Mouse (Mus musculus): ENCODE measurements around the gene Mroh2b. TPM values are rescaled to one million over a fixed set of nuclear protein-coding genes. Genes with fewer than 3 reads are reported as not detected.

Mroh2b gene
- total RNA-seq (2021): not detected
- long read RNA-seq, experiment 1: 0 reads
- long read RNA-seq, experiment 2: 0 reads

- DNase-seq (ENCODE audit: low spot score in 2 of 2): no peak
Observed at GRCm38 (mm10) chr15:4898437-4898836, at the start of gene Mroh2b. Gene Mroh2b (plus strand): TSS chr15:4898737.

- no peak for DNase-seq (ENCODE audit: low spot score in 2 of 2)
Observed at GRCm38 (mm10) chr15:4850015-4850414, 48.5 kb upstream of the Mroh2b start.

DNA sequence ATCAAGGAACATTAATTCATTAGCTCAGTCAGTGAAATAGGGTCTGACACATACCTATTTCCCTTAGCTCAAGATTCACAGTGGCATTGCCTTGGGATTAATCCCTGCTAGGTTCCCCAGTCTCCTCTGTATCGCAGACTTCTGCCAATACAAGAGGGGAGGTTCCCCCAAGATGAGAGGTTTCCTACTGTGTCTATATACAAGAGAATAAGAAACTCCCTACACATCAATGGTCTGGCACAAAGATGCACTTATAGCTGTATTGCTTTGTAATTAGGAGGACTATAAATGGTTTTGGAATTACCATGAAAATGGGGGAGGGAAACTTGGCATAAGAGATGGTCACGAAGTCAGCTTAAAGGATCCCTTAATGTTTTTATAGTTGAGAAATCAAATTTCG lies 3.6 kb upstream of the Mroh2b start:
- DNase-seq (ENCODE audit: low spot score in 2 of 2): no peak

DNA sequence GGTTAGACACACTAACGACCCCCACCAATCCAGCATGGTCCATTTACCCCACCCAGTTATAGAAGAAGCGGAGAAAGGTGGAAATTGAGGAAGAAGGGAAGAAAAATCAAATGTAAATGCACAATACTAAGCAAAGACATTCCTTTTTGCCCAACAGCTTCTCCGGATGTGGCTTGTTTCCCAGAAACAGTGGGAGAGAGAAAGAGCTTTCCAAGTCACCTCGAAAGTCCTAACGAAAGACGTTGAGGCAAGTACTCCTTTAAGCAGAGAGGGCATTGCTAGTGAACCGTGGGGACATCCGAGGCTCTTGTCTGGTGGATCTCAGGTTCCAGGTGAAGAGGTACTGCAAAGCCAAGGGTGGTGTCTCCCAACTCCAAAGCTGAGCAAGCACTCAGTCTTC lies 36.2 kb downstream of the Mroh2b start:
- DNase-seq (ENCODE audit: low spot score in 2 of 2): no peak

DNA sequence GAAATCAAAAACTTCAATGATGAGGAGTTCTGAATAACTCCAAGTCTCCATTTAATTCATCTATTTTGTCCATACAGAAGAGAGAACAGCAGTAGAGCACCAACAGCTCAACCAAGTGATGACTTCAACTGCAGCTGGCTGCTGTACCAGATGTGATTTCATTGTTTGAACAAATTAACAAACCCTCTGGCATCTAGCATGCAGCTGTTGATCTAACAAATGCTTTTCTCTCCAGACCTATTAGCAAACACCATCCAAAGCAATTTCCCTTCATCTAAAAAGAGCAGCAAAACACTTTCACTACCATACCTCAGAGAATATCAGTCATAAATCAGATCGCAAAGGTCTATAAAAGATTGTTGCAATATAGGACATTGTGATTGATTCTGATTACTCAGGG lies 74.8 kb downstream of the Mroh2b start:
- no peak for DNase-seq (ENCODE audit: low spot score in 2 of 2)

DNA sequence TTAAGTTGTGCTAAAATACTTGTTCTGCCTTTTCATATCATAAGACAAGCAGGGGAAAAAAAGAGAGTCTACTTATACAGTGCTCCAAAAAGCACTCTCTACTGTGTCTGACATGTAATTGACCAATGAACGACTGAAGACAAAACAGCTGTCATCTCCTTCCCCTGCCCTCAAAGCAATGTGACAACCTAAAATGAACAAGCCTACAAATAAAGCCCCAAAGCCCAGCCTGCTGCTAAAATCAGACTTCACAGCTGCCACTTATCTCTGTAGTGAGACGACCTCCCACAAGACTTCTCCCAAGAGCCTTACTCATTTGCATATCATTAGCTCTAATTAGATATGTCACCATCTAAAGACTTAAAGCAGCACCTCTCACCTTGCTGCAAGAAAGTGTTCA lies 104.4 kb downstream of the Mroh2b start:
- no peak for DNase-seq (ENCODE audit: low spot score in 2 of 2)

GRCm38 (mm10) chr15:5003503-5004196 lies 105.1 kb downstream of the Mroh2b start:
- DNase-seq (ENCODE audit: low spot score in 2 of 2): no peak

- no peak for DNase-seq (ENCODE audit: low spot score in 2 of 2)
Observed at GRCm38 (mm10) chr15:5009644-5010107, 111.1 kb downstream of the Mroh2b start.

Other genes with a start within 250 kb of the Mroh2b start
- 10 to 100 TPM; 11.1 to 46.9 TPM for gene C6, start 171.6 kb upstream of the Mroh2b start, total RNA-seq (2021)
- gene C7, start 165.0 kb downstream of the Mroh2b start, total RNA-seq (2021): 10 to 100 TPM; 15.3 to 42.7 TPM
- 1 to 10 TPM; 6.6 to 6.7 TPM for gene Card6, start 209.8 kb downstream of the Mroh2b start, total RNA-seq (2021)
- gene Rpl37, start 217.9 kb downstream of the Mroh2b start, total RNA-seq (2021): 100 to 1,000 TPM; 365 to 475 TPM
- gene Prkaa1, start 245.1 kb downstream of the Mroh2b start, total RNA-seq (2021): 10 to 100 TPM; 31.8 to 36.3 TPM